Mouse (Mus musculus) ES-Bruce4 (cell line): ENCODE measurements around the gene Nfkbib.

Source experiments
- CTCF ChIP-seq: IDR thresholded peaks from one replicate; pipeline ENCODE4 v1.8.1; 2011; ENCODE audit warnings: low read depth, low read length
- EP300 ChIP-seq: IDR thresholded peaks from 2 replicates; pipeline ENCODE4 v1.6.1; 2011; ENCODE audit warnings: low read depth, low read length; ENCODE audit not compliant: insufficient read depth
- POLR2A ChIP-seq: IDR thresholded peaks from one replicate; pipeline ENCODE4 v1.8.1; 2011; ENCODE audit warnings: low read length; ENCODE audit not compliant: insufficient read depth

GRCm38 (mm10) chr7:28717726-28718125 lies 49.6 kb downstream of the Nfkbib start:
- no peak for TF ChIP-seq POLR2A
- TF ChIP-seq EP300: no peak
- no peak for TF ChIP-seq CTCF
